Mouse (Mus musculus) ES-Bruce4 (cell line): ENCODE measurements around the gene Ano6. TPM values are rescaled to one million over a fixed set of nuclear protein-coding genes. Genes with fewer than 3 reads are reported as not detected.

ENCODE experiments used
- H3K27ac ChIP-seq: 2 replicates; pipeline ENCODE4 v1.5.1; 2012; ENCODE audit warnings: low read length, inconsistent platforms; ENCODE audit not compliant: insufficient read depth
- H3K27me3 ChIP-seq: 2 replicates; pipeline ENCODE4 v1.6.1; 2012; ENCODE audit warnings: mild to moderate bottlenecking, low read length, inconsistent platforms; ENCODE audit not compliant: control insufficient read depth, poor library complexity, insufficient read depth, severe bottlenecking
- H3K36me3 ChIP-seq: 2 replicates; pipeline ENCODE4 v1.6.1; 2012; ENCODE audit warnings: inconsistent platforms, mild to moderate bottlenecking, low read length, moderate library complexity; ENCODE audit not compliant: control insufficient read depth, poor library complexity, insufficient read depth, severe bottlenecking
- H3K4me1 ChIP-seq: one replicate; pipeline ENCODE4 v1.8.1; 2011; ENCODE audit warnings: low read length; ENCODE audit not compliant: control insufficient read depth, insufficient read depth
- H3K4me3 ChIP-seq: 2 replicates; pipeline ENCODE4 v1.5.1; 2011; ENCODE audit warnings: low read depth, mild to moderate bottlenecking, low read length
- H3K9ac ChIP-seq: 2 replicates; pipeline ENCODE4 v1.6.1; 2012; ENCODE audit warnings: low read depth, mild to moderate bottlenecking, inconsistent platforms; ENCODE audit not compliant: poor library complexity, severe bottlenecking
- H3K9me3 ChIP-seq: replicated peaks from 2 replicates; pipeline ENCODE4 v1.6.1; 2012; ENCODE audit warnings: mild to moderate bottlenecking, low read length, inconsistent platforms; ENCODE audit not compliant: control insufficient read depth, poor library complexity, insufficient read depth, severe bottlenecking
- CTCF ChIP-seq: IDR thresholded peaks from one replicate; pipeline ENCODE4 v1.8.1; 2011; ENCODE audit warnings: low read depth, low read length
- EP300 ChIP-seq: IDR thresholded peaks from 2 replicates; pipeline ENCODE4 v1.6.1; 2011; ENCODE audit warnings: low read depth, low read length; ENCODE audit not compliant: insufficient read depth
- POLR2A ChIP-seq: IDR thresholded peaks from one replicate; pipeline ENCODE4 v1.8.1; 2011; ENCODE audit warnings: low read length; ENCODE audit not compliant: insufficient read depth
- polyA plus RNA-seq: library from polyadenylated mRNA; stranded (reverse); fragments of >200 nt; gene quantifications from 2 replicates; pipeline ENCODE4 v1.2.4, GENCODE M21; 2011; ENCODE audit warnings: low read depth; ENCODE audit not compliant: missing spikeins, insufficient read depth, insufficient read length

Ano6 gene
- polyA plus RNA-seq, 1 experiment: 42.5 TPM

DNA sequence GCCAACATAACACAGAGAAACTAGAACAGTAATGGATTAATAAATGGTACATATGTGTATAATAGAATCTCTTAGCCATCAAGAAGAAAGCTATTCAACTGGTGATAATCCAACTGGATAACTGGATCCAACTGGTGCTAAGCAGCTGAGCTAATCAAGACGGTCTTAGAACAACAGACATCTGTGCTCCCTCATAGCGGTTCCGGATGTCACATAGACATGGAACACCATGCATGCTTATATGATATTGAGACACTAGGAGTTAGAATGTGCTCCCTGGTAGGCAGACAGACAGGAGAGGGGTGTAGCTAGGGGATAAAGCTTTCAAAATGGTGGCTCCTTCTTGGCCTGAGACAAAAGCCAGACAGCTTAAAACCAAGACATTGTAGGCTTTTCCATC, 197.3 kb downstream of the Ano6 start:
- H3K9ac ChIP-seq: no peak overlapping the region
- H3K4me3 ChIP-seq: no peak overlapping the region
- no peaks in the 10 kb centered on the region for H3K27me3 ChIP-seq
- H3K9me3 ChIP-seq: no peaks in the 10 kb centered on the region
- no peaks in the 10 kb centered on the region for H3K36me3 ChIP-seq
- no peaks in the 10 kb centered on the region for H3K4me1 ChIP-seq
- no peak overlapping the region for H3K27ac ChIP-seq
- no peak for TF ChIP-seq POLR2A
- no peak for TF ChIP-seq EP300
- TF ChIP-seq CTCF: no peak

DNA sequence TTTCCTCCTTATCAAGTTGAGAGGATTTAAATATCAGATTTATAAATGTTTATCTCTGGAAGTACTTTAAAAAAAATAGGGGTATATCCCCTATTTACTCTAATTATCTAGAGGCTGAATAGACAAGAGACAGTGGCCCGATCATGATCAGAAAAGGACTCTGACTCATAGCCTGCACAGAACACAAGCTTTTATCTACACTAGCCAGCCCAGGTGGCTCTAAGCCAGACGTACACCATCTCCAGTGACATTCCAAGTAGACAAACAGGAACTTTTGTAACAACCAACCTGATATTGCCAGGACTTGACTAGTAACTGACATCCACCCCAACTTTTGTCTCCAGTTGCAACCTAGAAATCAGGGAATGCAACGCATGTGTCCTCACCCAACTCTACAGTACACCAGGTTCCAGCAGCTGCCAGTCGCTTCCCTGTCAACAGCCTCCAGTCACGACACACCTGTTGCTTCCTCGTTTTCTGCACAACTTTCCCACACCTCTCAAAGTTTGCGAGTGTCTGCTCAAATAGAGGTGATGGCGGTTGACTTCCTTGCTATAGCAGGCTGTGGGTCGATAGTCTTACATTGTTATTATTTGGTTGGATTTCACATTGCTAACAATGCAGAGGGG, 199.0 kb downstream of the Ano6 start:
- Histone ChIP-seq H3K36me3 (no peaks in the 10 kb centered on the region), H3K4me1 (no peaks in the 10 kb centered on the region), H3K9me3 (no peaks in the 10 kb centered on the region), H3K27ac (no peak overlapping the region), H3K9ac (no peak overlapping the region), H3K27me3 (no peaks in the 10 kb centered on the region), H3K4me3 (no peak overlapping the region)
- no peak for TF ChIP-seq EP300
- TF ChIP-seq CTCF: no peak
- no peak for TF ChIP-seq POLR2A

DNA sequence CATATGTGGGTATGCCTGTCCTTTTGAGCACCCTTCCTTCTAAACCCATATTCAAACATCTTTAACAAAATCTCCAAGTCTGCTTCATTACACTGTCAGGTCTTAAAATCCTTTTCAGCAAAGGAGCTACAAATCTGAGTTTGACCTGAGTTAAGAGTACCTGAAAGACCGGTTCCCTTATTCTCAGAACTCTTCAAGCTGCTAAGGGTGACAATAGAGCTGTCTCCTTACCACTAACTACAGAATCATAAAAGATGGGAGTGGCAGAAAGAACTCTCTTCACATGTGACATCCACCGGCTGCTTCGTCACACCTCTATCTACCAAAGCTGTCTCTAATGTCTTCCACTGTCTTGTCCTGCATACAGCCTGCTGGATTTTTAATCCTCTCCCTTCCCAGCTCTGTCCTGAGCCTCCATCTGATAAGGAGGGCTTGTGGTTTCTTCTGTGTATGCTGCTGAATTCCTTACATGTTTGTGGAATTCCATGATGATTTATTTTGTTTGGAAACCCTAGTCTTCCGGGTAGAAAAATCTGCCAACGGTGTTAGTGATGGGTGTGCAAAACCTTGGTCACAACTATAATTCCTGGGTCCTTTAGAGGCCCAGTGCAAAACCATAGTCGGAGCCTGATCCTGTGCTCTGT, 212.4 kb downstream of the Ano6 start:
- H3K36me3 ChIP-seq: no peaks in the 10 kb centered on the region
- no peak overlapping the region for H3K27ac ChIP-seq
- no peak overlapping the region for H3K9ac ChIP-seq
- no peaks in the 10 kb centered on the region for H3K4me1 ChIP-seq
- no peaks in the 10 kb centered on the region; the same call in 1 of the 2 replicates for H3K9me3 ChIP-seq
- TF ChIP-seq POLR2A (no peak), CTCF (no peak), EP300 (no peak)
- H3K4me3 ChIP-seq: no peak overlapping the region
- no peaks in the 10 kb centered on the region for H3K27me3 ChIP-seq

DNA sequence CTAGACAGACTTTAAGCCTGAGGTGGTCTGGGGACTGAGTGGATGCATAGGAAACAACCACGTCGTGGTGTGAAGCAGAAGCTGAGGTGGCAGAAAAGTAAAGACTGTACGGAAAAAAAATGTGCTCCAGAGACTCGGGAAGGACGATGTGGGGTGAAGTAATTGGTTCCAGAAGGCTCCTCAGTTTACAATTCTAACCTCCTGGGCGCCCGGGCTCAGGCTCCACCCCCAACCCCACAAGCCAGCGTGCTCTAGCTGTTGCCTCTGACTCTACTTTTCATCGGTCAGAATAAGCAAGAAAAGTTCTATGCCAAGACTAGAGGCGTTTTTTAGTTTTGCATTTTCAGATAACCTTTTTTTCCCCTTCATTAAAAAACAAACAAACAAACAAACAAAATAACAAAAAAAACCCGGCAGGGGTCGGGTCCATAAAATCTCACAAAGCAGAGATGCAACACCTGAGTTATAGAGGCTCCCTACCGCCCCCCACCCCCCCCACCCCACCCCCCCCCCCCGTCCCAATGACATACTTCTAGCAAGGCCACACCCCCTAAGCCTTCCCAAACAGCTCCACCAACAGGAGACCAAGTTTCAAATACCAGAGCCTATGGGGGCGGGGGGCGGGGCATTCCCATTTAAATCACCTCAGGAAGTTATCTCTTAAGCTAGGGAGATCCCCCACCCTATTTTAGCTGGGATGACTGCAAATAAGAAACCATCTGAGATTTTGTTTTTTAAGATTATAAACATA, 221.2 kb downstream of the Ano6 start:
- H3K9ac ChIP-seq: no peak overlapping the region
- H3K4me1 ChIP-seq: no peaks in the 10 kb centered on the region
- H3K4me3 ChIP-seq: no peak overlapping the region
- H3K27me3 ChIP-seq: no peaks in the 10 kb centered on the region
- no peaks in the 10 kb centered on the region for H3K36me3 ChIP-seq
- TF ChIP-seq EP300: no peak
- H3K27ac ChIP-seq: no peak overlapping the region
- H3K9me3 ChIP-seq: peaks cover 4% of the 10 kb centered on the region; the same call in 1 of the 2 replicates

DNA sequence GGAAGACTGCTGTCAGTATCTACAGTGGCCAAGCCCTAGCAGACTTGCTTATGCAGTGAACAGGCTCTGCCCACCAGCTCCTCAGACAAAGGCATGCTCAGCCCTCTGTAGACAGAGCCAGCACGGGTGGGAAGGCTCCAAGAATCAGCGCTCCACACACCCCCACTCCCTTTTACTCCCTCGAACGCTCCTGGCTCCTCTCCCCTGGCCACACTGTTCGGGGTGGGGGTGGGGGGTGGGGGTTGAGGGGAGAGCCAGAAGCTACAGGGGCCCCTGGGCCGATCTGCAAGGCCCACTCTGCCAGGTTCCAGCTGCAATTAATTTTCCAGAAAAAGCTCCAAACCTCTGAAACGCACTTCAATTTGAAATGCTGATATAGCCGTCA, 221.7 kb downstream of the Ano6 start:
- Histone ChIP-seq H3K4me3 (no peak overlapping the region), H3K27ac (no peak overlapping the region)

DNA sequence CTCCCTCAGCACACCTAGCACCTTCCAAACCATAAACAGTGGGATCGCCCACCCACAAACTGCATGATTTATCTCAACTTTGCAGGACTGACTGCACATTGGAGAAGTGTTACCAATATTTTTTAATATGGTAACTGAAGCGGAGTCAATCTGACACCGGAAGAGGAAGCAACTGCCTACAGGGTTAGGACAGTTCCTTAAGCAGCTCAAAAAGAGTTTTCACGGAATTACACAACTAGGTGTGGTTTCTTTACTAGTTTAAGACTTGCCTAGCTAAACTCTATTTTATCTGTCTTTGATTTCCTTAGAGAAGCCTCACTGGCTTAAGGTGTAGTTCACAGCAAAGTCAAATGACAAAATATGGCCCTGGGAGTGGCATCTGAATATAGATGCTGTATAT, 223.9 kb downstream of the Ano6 start:
- 0 out of 2 replicates have a peak, but pooled peaks cover 4% of the 10 kb centered on the region for H3K9me3 ChIP-seq
- H3K4me3 ChIP-seq: no peak overlapping the region
- H3K36me3 ChIP-seq: no peaks in the 10 kb centered on the region
- TF ChIP-seq CTCF: no peak
- TF ChIP-seq POLR2A: no peak
- no peaks in the 10 kb centered on the region for H3K27me3 ChIP-seq
- H3K4me1 ChIP-seq: no peaks in the 10 kb centered on the region
- no peak overlapping the region for H3K27ac ChIP-seq
- H3K9ac ChIP-seq: no peak overlapping the region

More for the DNA sequence above, 221.7 kb downstream of the Ano6 start:
- Histone ChIP-seq H3K36me3 (no peaks in the 10 kb centered on the region), H3K9ac (no peak overlapping the region), H3K27me3 (no peaks in the 10 kb centered on the region), H3K4me1 (no peaks in the 10 kb centered on the region), H3K9me3 (peaks cover 4% of the 10 kb centered on the region; the same call in 1 of the 2 replicates)
- TF ChIP-seq CTCF (no peak), POLR2A (no peak), EP300 (no peak)
